21 mouse cellular contexts compared by ENCODE assay signal in genomic region chr17:80496607-80497170, GRCm38 (mm10).
"Had no signal": no experiment of that assay in that cellular context is flagged by ENCODE, and none has a peak within 500 bp of the region (broad histone marks: within the 10 kb centered on the region; RNA-seq: fewer than 3 reads in every experiment).

No protein-coding gene starts in this region.

- H3K36me3 ChIP-seq: limb, embryonic 12.5 days; limb, embryonic 15.5 days; neural tube, embryonic 13.5 days had no signal

- H3K4me3 ChIP-seq: limb, embryonic 12.5 days; limb, embryonic 15.5 days; myocyte; neural tube, embryonic 13.5 days had no signal

- H3K9me3 ChIP-seq: limb, embryonic 12.5 days; limb, embryonic 15.5 days; neural tube, embryonic 13.5 days had no signal

- H3K4me1 ChIP-seq: limb, embryonic 12.5 days; limb, embryonic 15.5 days; neural tube, embryonic 13.5 days had no signal

- DNase-seq: kidney, adult 2 months; kidney, postnatal 36 days; left cerebral cortex, postnatal 4 days; liver, postnatal 0 days; lung, embryonic 14.5 days; retina, postnatal 1 day; right cerebral cortex, postnatal 25 days; thymus, adult 2 months; thymus, postnatal 14 days; thymus, postnatal 4 days had no signal

- H3K27me3 ChIP-seq: limb, embryonic 12.5 days; limb, embryonic 15.5 days; neural tube, embryonic 13.5 days had no signal

- ATAC-seq: lung, postnatal 0 days; midbrain, embryonic 16.5 days had no signal

- H3K27ac ChIP-seq: kidney, postnatal 0 days; limb, embryonic 12.5 days; limb, embryonic 15.5 days; liver, embryonic 14.5 days; macrophage; neural tube, embryonic 13.5 days; stomach, postnatal 0 days had no signal

- H3K9ac ChIP-seq: limb, embryonic 12.5 days; limb, embryonic 15.5 days; liver, embryonic 14.5 days; liver, postnatal 0 days; lung, embryonic 14.5 days; neural tube, embryonic 13.5 days had no signal

- H3K4me2 ChIP-seq: limb, embryonic 12.5 days; limb, embryonic 15.5 days; liver, embryonic 11.5 days; lung, embryonic 14.5 days; neural tube, embryonic 13.5 days had no signal
